Mouse (Mus musculus) adrenal gland, postnatal 10 days (tissue): ENCODE results near the gene Btbd9. TPM values are rescaled to one million over a fixed set of nuclear protein-coding genes. Genes with fewer than 3 reads are reported as not detected.

ENCODE experiments used
- DNase-seq: peaks from one replicate; pipeline ENCODE4 v3.0.0; 2021; ENCODE audit warnings: mixed read lengths
- total RNA-seq, 2 experiments: library from RNA; stranded (reverse); gene quantifications; 2 replicates each; pipeline ENCODE4 v1.2.3; 2021

The Btbd9 gene
- total RNA-seq, 2 experiments from 2014 or later, result 25.3 to 34.6 TPM

DNA sequence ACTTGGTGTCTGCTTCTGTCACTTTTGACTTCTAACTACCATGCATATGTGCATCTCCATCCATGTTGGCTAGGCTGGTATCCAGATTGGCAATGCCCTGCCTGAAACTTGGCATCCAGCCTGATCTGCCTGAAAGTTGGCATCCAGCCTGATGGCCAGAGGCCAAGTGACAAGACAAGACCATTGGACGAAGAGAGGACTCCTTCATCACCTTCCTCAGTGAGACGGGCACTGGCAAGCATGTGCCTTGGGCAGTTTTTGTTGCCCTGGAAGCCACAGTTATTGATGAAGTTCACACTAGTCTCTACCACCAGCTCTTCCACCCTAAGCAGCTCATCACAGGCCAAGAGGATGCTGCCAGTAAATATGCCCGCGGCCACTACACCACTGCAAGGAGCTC is 398.9 kb downstream of the Btbd9 start:
- peak; percentile 74 for DNase-seq

Other genes with a start within 250 kb of the Btbd9 start
- 1 to 10 TPM; 1.4 to 2.4 TPM for gene Dnah8, start 47.9 kb upstream of the Btbd9 start, total RNA-seq
- 100 to 1,000 TPM; 123 to 131 TPM for gene Glo1, start 50.4 kb upstream of the Btbd9 start, total RNA-seq